Mouse (Mus musculus) left cerebral cortex, adult 9 months (tissue): Measurements from ENCODE around the gene Dock9.
"Not testable (repeated sequence)": the region's sequence is repeated elsewhere in the genome, so short reads cannot be mapped to it uniquely, and the experiment has no call there.

Experiments
- DNase-seq, 2 experiments: peaks; one replicate each; pipeline ENCODE4 v3.0.0; 2022; ENCODE audit warnings: low spot score in 2 of 2

The Dock9 gene

DNA sequence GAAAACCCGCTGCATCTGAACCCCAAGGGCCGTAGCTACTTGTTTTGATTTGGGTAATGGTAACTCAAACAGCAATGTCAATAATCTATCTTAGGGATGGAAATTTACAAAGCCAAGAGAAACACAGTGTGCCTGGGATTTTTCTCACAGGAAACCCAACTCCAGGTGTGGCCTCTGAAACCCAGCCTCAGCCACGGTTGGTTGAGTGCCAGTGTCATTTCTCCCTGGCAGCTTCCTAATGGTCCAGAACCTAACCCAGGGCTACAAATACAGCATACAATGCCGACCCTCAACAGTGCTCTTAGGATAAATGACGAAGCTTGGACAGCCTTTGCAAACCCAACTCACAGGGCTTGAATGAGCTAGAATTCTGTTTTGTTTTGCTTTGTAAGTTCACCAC is 92.0 kb downstream of the Dock9 start:
- DNase-seq = no peak

DNA sequence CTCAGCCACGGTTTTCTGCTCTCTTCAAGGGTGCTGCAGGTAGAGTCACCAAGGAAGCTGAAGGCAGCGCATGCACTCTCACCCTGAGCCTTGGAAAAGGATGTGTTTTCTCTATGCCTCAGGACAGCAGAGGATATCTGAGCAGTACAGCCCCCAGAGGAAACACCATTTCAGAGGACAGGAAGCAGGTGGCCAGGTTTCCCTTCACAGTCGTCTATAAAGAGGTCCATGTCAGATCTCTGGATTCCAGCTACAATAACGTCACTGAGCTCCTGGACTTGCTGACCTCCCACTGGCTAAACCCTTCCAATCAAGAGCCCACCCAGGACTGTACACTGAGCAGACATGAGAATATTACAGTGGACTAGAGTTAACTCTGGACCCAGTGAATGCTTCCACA is 95.1 kb downstream of the Dock9 start:
- DNase-seq = no peak

DNA sequence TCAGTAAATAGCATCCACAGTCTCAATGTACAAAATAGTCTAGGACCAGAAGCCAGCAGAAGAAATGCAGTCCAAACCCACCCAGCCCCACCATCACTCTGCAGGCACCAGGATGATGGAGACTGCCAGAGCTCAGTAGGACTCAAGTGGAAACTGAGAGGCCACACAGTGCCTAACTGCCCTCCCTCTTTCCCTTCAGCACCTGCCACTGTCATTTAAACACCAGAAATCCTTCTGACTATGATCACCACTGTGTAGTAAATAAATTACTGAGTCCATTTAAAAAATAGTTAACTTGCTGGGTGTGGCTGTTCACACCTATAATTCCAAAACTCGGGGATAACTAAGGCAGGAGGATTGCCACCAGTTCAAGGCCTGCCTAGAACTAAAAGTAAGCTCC is 97.6 kb downstream of the Dock9 start:
- DNase-seq = no peak

GRCm38 (mm10) chr14:121698620-121698950 is 99.1 kb downstream of the Dock9 start:
- no peak for DNase-seq

DNA sequence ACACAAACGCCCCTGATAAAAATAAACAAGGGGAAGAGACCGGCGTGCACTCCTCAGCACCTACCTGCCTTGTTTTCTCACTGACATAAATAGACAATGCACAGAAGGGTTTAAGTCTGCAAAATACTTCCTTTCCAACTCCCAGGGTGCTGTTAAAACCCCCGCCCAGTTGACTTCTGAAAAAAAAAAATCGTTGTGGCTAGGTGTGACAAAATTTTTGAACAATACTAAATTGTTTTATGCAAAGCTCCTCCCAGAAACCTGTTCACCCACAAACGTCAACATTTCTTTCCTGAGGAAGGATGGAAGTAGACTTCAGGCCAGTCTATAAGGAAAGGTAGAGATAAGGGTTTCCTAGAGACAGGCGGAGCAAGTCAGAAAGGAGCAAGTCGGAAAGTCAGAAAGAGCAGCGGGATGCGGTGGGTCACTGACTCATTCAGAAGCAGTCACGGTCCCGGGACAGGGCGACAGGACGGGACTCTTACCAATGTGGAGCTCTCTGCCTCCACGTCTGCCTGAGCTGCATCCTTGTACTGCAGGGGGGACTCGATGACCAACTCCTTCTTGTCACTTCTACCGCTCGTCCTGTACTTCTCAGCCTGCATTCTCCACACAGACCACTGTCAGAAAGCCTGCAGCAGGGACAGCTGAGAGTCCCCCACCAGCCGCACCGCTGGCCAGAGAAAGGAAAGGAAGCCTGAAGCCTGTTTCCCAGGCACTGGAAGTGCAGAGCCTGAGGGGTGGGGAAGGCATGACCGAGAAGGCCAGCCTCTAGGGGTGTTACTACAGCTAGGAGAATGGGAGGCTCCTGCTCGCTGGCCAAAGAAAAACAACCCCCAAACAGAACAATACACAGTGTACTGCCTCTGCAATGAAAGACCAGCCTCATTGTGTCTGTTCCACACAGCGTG is 99.7 kb downstream of the Dock9 start:
- DNase-seq = peak; percentile 31 to 58

- no peak for DNase-seq
Measured at GRCm38 (mm10) chr14:121697143-121697680, 100.4 kb downstream of the Dock9 start.

DNA sequence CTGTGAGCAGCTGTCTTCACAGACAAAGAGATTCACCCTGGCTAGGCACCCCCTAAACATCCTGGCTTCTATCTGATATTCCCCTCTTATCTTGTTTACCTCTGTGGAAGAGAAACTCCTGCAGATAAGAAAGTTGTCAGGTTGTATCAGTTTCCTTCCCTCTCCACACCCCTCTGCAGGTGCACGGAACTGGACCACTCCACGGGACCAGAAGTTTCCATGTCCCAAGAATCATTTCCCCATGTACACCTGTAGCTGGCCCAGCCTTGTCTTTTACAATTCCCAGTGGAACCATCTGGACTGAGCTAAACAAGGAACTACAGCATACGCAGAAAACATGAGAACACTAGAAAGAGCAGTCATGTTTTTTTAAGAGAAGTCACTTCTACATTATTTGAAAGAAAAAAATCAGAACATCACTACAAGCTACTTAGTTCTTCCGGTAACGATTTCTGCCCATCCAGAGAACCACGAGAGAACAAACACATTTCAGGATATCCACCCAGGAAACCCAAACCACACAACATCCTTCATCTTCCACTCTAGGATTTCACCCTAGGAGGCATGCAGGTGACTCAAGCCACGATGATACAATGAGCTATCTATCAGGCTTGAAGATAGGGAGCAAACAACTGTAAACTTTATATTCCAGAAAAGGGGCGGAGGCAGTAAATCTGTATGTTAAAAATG is 101.1 kb downstream of the Dock9 start:
- no peak for DNase-seq

GRCm38 (mm10) chr14:121694706-121695105 is 102.9 kb downstream of the Dock9 start:
- no peak for DNase-seq

DNA sequence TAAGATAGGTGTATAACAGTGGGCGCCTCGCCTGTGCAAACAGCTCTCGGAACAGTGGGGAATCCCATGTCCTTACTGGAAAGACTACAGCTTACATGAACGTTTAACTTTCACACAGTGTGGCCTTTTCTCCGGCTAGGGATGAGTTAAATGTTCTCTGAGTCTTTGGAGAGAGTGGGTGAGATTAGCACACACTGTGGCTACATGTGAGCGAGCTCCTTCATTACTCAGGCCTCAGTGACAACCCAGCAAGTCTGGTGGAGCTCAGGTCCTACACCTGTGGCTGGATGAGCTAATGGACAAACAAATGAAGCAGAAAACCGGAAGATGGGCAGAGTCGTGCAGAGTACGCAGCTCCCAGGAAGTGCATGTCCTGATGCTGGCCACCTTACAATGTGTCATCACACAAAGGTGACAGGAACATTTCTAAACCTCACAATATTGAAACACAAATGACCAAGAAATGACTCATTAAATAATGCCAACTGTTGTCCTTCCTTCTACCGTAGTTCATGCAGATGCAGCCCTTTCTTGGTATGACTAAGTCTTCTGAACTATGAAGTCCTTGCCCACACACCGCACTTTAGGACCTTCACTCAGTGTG is 103.5 kb downstream of the Dock9 start:
- DNase-seq = no peak

DNA sequence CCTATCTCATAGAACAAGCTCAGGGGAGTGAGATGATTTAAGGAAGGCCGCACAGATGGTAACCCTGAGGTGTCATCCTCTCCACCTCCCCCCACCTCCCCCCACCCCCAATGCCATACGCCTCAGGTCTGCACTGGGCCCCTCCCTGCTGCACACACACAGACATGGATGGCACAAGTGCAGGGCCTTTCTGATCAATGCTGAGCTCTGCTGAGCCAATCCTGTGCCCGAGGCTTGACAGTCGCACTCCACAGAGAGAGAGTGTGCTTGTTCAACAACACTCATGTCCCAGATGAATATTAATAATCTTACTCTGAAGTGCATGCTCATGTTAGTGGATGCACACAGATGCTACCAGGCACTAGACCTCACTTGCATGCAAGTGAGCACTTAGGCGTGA is 108.0 kb downstream of the Dock9 start:
- DNase-seq = not testable (repeated sequence)

- DNase-seq = no peak
Measured at GRCm38 (mm10) chr14:121688175-121688574, 109.5 kb downstream of the Dock9 start.

GRCm38 (mm10) chr14:121687274-121687673 is 110.4 kb downstream of the Dock9 start:
- DNase-seq = no peak

DNA sequence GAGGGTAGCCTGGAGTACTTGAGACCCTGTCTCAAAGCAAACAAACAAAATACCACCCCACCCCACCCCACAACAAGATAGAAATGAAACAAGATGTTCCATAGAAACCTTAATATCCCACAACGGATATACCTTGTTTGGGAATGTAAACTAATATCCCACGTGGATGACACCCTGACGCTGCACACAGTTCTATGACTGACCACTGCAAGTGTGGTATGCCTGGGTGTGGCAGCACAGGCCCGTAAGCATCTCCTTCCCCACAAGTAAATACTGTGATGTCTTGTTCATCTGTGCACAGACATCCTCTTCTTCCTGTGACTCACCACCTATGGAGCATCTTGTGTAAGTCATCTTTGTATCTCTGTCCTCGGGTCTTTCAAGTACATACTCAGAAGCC is 118.7 kb downstream of the Dock9 start:
- no peak for DNase-seq

- DNase-seq = no peak
Measured at GRCm38 (mm10) chr14:121678445-121678844, 119.2 kb downstream of the Dock9 start.

- DNase-seq = no peak
Measured at GRCm38 (mm10) chr14:121676596-121677330, 120.9 kb downstream of the Dock9 start.

DNA sequence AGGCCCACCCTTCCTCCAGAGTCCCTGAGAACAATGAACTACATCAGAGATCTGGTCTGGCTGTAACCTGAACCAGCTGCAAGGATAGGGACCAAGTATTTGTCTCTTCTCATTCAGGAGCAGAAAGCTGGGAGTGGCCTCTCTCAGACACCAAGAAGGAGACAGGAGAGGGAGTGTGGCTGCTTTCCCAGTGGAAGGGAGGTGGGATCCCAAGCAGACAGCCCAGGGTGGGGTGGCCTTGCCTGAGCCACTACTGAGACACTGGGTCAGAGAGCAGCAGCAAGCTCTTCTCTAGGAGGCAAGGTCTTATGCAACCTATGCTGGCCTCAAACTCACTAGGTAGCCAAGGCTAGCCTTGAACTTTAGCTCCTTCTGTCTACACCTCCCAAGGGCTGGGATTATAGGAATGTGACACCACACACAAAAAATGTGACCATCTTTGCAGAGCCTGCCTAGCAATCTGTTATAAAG is 121.5 kb downstream of the Dock9 start:
- DNase-seq = no peak

- no peak for DNase-seq
Measured at GRCm38 (mm10) chr14:121675579-121675978, 122.1 kb downstream of the Dock9 start.

GRCm38 (mm10) chr14:121675146-121675545 is 122.5 kb downstream of the Dock9 start:
- no peak for DNase-seq

- no peak for DNase-seq
Measured at GRCm38 (mm10) chr14:121670016-121670415, 127.6 kb downstream of the Dock9 start.

DNA sequence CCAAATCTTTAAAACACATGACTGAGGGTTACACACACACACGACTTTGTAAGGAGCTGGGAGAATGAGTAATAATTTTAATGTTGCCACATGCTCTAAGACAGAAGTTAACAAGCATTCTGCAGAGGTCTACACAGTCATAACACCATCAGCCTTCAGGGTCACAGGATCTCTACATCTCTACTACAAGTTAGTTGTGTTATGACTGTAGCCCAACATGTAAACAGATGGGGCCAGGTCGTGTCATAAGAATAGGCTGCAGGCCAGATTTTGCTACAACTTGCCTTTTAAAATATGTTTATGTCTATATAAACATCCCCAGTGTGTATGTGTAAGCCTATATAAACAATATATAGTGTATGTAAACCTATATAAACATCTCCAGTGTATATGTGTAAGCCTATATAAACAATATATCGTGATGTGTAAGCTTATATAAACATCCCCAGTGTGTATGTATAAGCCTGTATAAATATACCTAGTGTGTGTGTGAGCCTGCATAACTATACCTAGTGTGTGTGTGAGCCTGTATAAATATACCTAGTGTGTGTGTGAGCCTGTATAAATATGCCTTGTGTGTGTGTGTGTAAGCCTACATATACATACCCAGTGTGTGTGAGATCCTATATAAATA is 130.9 kb downstream of the Dock9 start:
- no peak for DNase-seq

GRCm38 (mm10) chr14:121665693-121666273 is 131.9 kb downstream of the Dock9 start:
- no peak for DNase-seq
